In genomic region chr12:10079482-10079881, GRCm38 (mm10) we compare ENCODE assay signal across 9 mouse cellular contexts.
A peak's percentile ranks its signal among the peaks of the same experiment; 100 is the strongest.
DNase-seq lines count a peak whose midpoint lies in the region; ATAC-seq and TF ChIP-seq lines count a peak whose summit lies in the region.
"Had no signal": no experiment of that assay in that cellular context is flagged by ENCODE, and none has a peak within 500 bp of the region (broad histone marks: within the 10 kb centered on the region; RNA-seq: fewer than 3 reads in every experiment).

No protein-coding gene starts in this region.

- no peak for TF ChIP-seq CTCF in kidney, adult 2 months (conservative IDR thresholded peaks at IDR 0.05; ENCODE audit: insufficient read depth, insufficient read length, low read depth, low read length)
- TF ChIP-seq CTCF in embryonic fibroblast, embryonic 13.5 days (IDR thresholded peaks at IDR 0.05; ENCODE audit: borderline replicate concordance, insufficient read depth, low read length) = no peak

- no peak overlapping the region for H3K4me3 ChIP-seq in kidney, adult 2 months (ENCODE audit: insufficient read depth, low read depth, low read length)
- no peak overlapping the region for H3K4me3 ChIP-seq in embryonic fibroblast, embryonic 13.5 days (ENCODE audit: insufficient read depth, low read length)
- H3K4me3 ChIP-seq in heart, embryonic 16.5 days (ENCODE audit: low read length) = no peak overlapping the region

- no peaks in the 10 kb centered on the region for H3K36me3 ChIP-seq in kidney, adult 2 months (ENCODE audit: control insufficient read depth, insufficient read depth, low read length)
- H3K36me3 ChIP-seq in heart, embryonic 16.5 days (ENCODE audit: control insufficient read depth, insufficient read depth) = no peaks in the 10 kb centered on the region

- peak; percentile 10 for DNase-seq in kidney, postnatal 10 days
- no peak for DNase-seq in kidney, adult 2 months
- peak; percentile 13 to 22 for DNase-seq in right cerebral cortex, adult 2 months (ENCODE audit: low spot score in 2 of 2)
- no peak for DNase-seq in cerebellum, adult 9-10 months
- DNase-seq in thymus, postnatal 4 days = no peak
- DNase-seq: adrenal gland, adult 8-10 months had no signal

- no peaks in the 10 kb centered on the region for H3K4me1 ChIP-seq in kidney, adult 2 months (ENCODE audit: control insufficient read depth, insufficient read depth, low read length)
- H3K4me1 ChIP-seq in embryonic fibroblast, embryonic 13.5 days (ENCODE audit: control insufficient read depth, insufficient read depth, low read length) = no peaks in the 10 kb centered on the region
- H3K4me1 ChIP-seq in heart, embryonic 16.5 days (ENCODE audit: control insufficient read depth, insufficient read depth, low read length) = peaks cover 6% of the 10 kb centered on the region

- no peak overlapping the region for H3K9ac ChIP-seq in heart, embryonic 16.5 days (ENCODE audit: low read length)

- H3K4me2 ChIP-seq in heart, embryonic 16.5 days (ENCODE audit: low read depth, low read length) = peak overlapping the region; percentile 42; the same call in 1 of the 2 replicates

- H3K27ac ChIP-seq in kidney, adult 2 months (ENCODE audit: insufficient read depth, low read depth, low read length) = no peak overlapping the region
- peak overlapping the region; percentile 1; the same call in 1 of the 2 replicates for H3K27ac ChIP-seq in embryonic fibroblast, embryonic 13.5 days (ENCODE audit: insufficient read depth, low read length)
- no peak overlapping the region for H3K27ac ChIP-seq in heart, embryonic 16.5 days (ENCODE audit: low read length)

- WGBS in kidney, adult 2 months = 45% methylated on average over 9 of the region's 9 CpGs
- WGBS in heart, embryonic 16.5 days = 29% methylated on average over 9 of the region's 9 CpGs

- H3K27me3 ChIP-seq in kidney, adult 2 months (replicated peaks; ENCODE audit: control insufficient read depth, insufficient read depth, low read length) = no peaks in the 10 kb centered on the region
- H3K27me3 ChIP-seq in heart, embryonic 16.5 days (ENCODE audit: control insufficient read depth, insufficient read depth, low read length) = no peaks in the 10 kb centered on the region

- ATAC-seq in heart, embryonic 16.5 days (replicated peaks; ENCODE audit: extremely low read depth, insufficient read depth, low FRiP score) = no peak
- ATAC-seq in CD4-positive, CD25-positive, alpha-beta regulatory T cell, adult 4 months = no peak

- H3K9me3 ChIP-seq in heart, embryonic 16.5 days (replicated peaks; ENCODE audit: control insufficient read depth, low read length) = no peaks in the 10 kb centered on the region

- no peak for TF ChIP-seq POLR2A in kidney, adult 2 months (IDR thresholded peaks at IDR 0.05; ENCODE audit: low read depth, low read length)
- no peak for TF ChIP-seq POLR2A in embryonic fibroblast, embryonic 13.5 days (IDR thresholded peaks at IDR 0.05; ENCODE audit: low read depth, low read length)

Comparison
In these comparisons a context has a peak if more than half of its experiments do, and no peak if none do; other contexts are left out.
1. DNase-seq: peak in kidney, postnatal 10 days (single experiment) and right cerebral cortex, adult 2 months (2 of 2); none in kidney, adult 2 months (single experiment), cerebellum, adult 9-10 months (single experiment) and thymus, postnatal 4 days (single experiment).